Mouse (Mus musculus) megakaryocyte, embryonic 14.5 days (primary cell): Measurements from ENCODE around the gene Fam174b.

Experiments used
- FLI1 ChIP-seq: IDR thresholded peaks from 2 replicates; pipeline ENCODE4 v1.6.1; 2012; ENCODE audit warnings: low read length, inconsistent platforms, mixed read lengths
- GATA1 ChIP-seq: IDR thresholded peaks from 3 replicates; pipeline ENCODE4 v1.6.1; 2012; ENCODE audit warnings: mixed read lengths, low read length, inconsistent platforms, borderline replicate concordance

DNA sequence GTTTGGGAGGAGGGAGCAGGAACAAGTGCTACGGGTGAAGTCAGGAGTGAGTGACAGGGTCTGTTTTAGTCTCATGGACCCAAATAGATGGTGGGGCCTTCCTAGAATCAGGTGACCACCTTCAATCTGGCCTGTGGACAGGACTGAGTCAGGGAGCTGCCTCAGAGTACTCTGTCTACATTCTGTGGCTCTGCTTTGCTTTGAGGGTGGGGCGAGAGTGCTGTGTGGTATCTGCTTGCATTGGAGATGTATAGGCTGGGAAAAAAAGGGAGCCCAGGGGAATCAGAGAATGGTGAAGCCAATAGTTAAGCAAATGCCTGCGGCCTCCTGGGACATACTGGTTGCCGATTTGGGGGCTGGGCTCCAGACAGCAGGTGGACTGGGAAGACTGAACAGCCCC, 73.8 kb downstream of the Fam174b start:
- TF ChIP-seq FLI1 (no peak), GATA1 (no peak)
